Mouse (Mus musculus) leukemia stem cell, adult 10-12 weeks (primary cell): Measurements from ENCODE around the gene Mymk. TPM values are rescaled to one million over a fixed set of nuclear protein-coding genes. Genes with fewer than 3 reads are reported as not detected.

Experiments used
- polyA plus RNA-seq: library from polyadenylated mRNA; stranded (reverse); fragments of >175 nt; gene quantifications from 2 replicates; pipeline ENCODE4 v1.2.3, GENCODE M21; 2012; ENCODE audit warnings: low replicate concordance

Mymk gene
- 0.13 TPM in 1 of 2 replicates, not detected in the other for polyA plus RNA-seq

GRCm38 (mm10) chr2:27071978-27072377, at the start of gene Mymk:
Mymk (minus strand) TSS chr2:27072179.

GRCm38 (mm10) chr2:27079152-27079584, 7.2 kb upstream of the Mymk start, which contains the start of gene Adamtsl2:
Adamtsl2 (plus strand) TSS chr2:27079379.

DNA sequence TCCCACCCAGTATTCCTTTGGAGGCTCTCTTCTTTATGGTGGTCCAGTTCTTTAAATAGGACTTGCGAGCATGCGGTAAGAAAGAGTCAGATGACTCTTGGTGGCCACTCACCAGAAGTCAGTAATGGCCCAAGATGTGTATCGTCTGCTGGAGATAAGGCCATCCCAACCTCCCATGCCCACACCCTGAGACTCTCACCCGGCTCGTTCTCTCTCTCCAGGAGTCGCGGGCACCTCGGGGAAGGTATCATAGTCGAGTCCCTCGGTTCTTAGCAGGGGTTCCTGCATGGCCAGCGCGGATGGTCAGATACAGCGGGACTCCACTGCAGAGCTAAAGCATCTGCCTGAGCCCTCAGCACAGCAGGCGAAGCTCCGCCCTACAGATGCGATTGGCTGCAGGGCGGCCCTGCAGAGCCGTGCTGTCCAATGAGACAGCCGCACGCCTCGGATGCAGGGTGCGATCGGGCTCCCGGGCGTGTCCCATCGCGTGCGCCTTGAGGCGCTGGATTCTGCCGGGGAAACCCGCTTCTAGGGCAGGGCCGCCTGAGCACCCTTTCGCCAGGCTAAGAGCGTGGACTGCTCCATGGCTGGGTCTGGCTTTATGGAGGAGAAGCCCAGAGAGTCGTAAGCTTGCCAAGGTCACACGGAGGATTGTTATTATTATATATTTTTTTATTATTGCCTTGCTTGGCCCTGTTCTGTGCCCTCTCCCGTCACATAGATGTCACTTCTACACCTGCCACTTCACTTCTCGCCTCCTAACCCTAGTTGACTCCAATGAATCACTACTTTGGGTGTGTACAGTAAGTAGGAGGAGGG, 44.2 kb downstream of the Mymk start, which contains the start of gene Slc2a6:
TSS of gene Slc2a6 (minus strand) at position 381 of the 819 bp plus-strand sequence.

Other genes starting within 250 kb of the Mymk start
- gene Abo, start 207.2 kb downstream of the Mymk start, polyA plus RNA-seq: not detected in 2 replicates
- 12.6 and 15.1 TPM in 2 replicates for gene Surf6, start 169.3 kb downstream of the Mymk start, polyA plus RNA-seq
- gene Med22, start 161.5 kb downstream of the Mymk start, polyA plus RNA-seq: 82.9 and 99.1 TPM in 2 replicates
- gene Rpl7a, start 161.4 kb downstream of the Mymk start, polyA plus RNA-seq: 1,075 and 2,403 TPM in 2 replicates
- gene Surf2, start 155.8 kb downstream of the Mymk start, polyA plus RNA-seq: 5.3 and 19.5 TPM in 2 replicates
- 2.9 and 16.6 TPM in 2 replicates for gene Surf1, start 155.6 kb downstream of the Mymk start, polyA plus RNA-seq
- 60.9 and 87.7 TPM in 2 replicates for gene Surf4, start 138.3 kb downstream of the Mymk start, polyA plus RNA-seq
- not detected in 2 replicates for gene Stkld1, start 138.1 kb downstream of the Mymk start, polyA plus RNA-seq
- gene Rexo4, start 107.8 kb downstream of the Mymk start, polyA plus RNA-seq: 72.7 and 93.2 TPM in 2 replicates
- gene Adamts13, start 98.8 kb downstream of the Mymk start, polyA plus RNA-seq: not detected in 2 replicates
- gene Cacfd1, start 62.3 kb downstream of the Mymk start, polyA plus RNA-seq: 18.5 and 21.5 TPM in 2 replicates
- gene Slc2a6, start 44.2 kb downstream of the Mymk start, polyA plus RNA-seq: 2.5 and 4.7 TPM in 2 replicates
- gene Adamtsl2, start 7.2 kb upstream of the Mymk start, polyA plus RNA-seq: 0.85 TPM in 1 of 2 replicates, not detected in the other
- gene Fam163b, start 70.3 kb upstream of the Mymk start, polyA plus RNA-seq: not detected in 2 replicates
- not detected in 2 replicates for gene Dbh, start 93.1 kb upstream of the Mymk start, polyA plus RNA-seq
- gene Sardh, start 176.2 kb upstream of the Mymk start, polyA plus RNA-seq: 2.7 and 5.6 TPM in 2 replicates